Mouse (Mus musculus) C2C12 (cell line): ENCODE data around the gene Tspoap1.
A peak's percentile ranks its signal among the peaks of the same experiment; 100 is the strongest.

ENCODE experiments used
- CEBPB ChIP-seq: IDR thresholded peaks from one replicate; pipeline ENCODE4 v1.6.1; 2011; ENCODE audit warnings: low read depth, mild to moderate bottlenecking, control low read depth, moderate library complexity
- CTCF ChIP-seq: IDR thresholded peaks from one replicate; pipeline ENCODE4 v1.5.1; 2011; ENCODE audit not compliant: control insufficient read depth, insufficient read depth, insufficient read length
- FOSL1 ChIP-seq: IDR thresholded peaks from one replicate; pipeline ENCODE4 v1.8.0; 2011; ENCODE audit warnings: mild to moderate bottlenecking, low read length; ENCODE audit not compliant: poor library complexity, insufficient read depth, severe bottlenecking
- MAX ChIP-seq: IDR thresholded peaks from one replicate; pipeline ENCODE4 v1.6.1; 2011; ENCODE audit warnings: mild to moderate bottlenecking, control low read depth
- MYOD1 ChIP-seq: IDR thresholded peaks from one replicate; pipeline ENCODE4 v1.6.1; 2011; ENCODE audit warnings: low read depth; ENCODE audit not compliant: control insufficient read depth, insufficient read length
- MYOG ChIP-seq: IDR thresholded peaks from one replicate; pipeline ENCODE4 v1.6.1; 2011; ENCODE audit not compliant: control insufficient read depth, insufficient read length; ENCODE audit errors: extremely low read depth
- USF1 ChIP-seq: IDR thresholded peaks from one replicate; pipeline ENCODE4 v1.6.1; 2011; ENCODE audit warnings: low read depth, mild to moderate bottlenecking, control low read depth, moderate library complexity

GRCm38 (mm10) chr11:87758161-87758911 is 2.0 kb upstream of the Tspoap1 start:
- TF ChIP-seq CTCF (no peak), USF1 (peak; percentile 48), FOSL1 (no peak), MAX (peak; percentile 55), CEBPB (no peak), MYOD1 (no peak), MYOG (no peak)
